Mouse (Mus musculus) hindlimb bud, embryonic 11.5 days (tissue): ENCODE data around the gene Smarcd1.

Source experiments
- DNase-seq: peaks from one replicate; pipeline ENCODE4 v3.0.0-alpha.2; 2012; ENCODE audit warnings: low read depth, low spot score; ENCODE audit errors: extremely low spot score

Smarcd1 gene

GRCm38 (mm10) chr15:99731167-99731566, 29.2 kb downstream of the Smarcd1 start:
- DNase-seq = no peak

DNA sequence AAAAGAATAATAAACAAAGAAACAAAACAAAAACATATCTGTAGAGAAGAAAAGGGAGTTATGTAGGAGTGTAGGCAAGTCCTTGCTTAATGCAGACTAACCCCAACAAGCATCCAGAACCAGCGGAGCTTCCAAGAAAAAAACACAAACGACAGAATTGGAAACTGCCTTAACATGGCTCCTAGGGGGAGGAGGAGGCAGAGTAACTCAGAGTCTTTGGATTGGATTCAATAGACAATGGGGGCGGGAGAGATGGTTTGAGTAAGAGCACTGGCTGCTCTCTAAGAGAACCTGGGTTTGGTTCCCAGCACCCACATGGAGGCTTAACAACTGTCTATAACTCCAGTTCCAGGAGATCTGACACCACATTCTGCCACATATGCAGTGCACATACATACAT, 29.7 kb downstream of the Smarcd1 start:
- DNase-seq = no peak

GRCm38 (mm10) chr15:99733186-99733585, 31.3 kb downstream of the Smarcd1 start:
- no peak for DNase-seq

GRCm38 (mm10) chr15:99735631-99736030, 33.7 kb downstream of the Smarcd1 start:
- no peak for DNase-seq

DNA sequence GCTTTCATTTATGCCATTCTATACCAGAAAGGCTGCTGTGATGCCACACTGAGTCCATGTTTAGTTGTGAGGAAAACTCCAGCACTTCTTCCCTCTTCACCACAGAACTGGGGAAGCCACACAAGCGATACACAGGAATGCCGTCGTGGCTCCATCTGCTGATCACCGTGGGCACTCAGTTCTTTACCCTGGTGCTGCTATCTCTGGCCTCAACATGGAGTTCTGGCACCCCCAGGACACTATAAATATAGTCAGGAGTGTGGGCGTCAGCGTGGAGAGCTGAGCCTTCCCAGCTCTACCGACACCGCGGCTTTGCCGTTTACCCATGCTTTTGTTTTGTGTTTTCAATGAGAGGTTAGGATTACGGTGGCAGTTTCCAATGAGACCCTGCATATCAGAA, 34.7 kb downstream of the Smarcd1 start:
- DNase-seq = no peak

- no peak for DNase-seq
Measured at GRCm38 (mm10) chr15:99740229-99740628, 38.3 kb downstream of the Smarcd1 start.

GRCm38 (mm10) chr15:99754204-99754603, 52.3 kb downstream of the Smarcd1 start:
- no peak for DNase-seq
